Mouse (Mus musculus): Measurements from ENCODE around the gene Slc35b4.

Slc35b4 gene

DNA sequence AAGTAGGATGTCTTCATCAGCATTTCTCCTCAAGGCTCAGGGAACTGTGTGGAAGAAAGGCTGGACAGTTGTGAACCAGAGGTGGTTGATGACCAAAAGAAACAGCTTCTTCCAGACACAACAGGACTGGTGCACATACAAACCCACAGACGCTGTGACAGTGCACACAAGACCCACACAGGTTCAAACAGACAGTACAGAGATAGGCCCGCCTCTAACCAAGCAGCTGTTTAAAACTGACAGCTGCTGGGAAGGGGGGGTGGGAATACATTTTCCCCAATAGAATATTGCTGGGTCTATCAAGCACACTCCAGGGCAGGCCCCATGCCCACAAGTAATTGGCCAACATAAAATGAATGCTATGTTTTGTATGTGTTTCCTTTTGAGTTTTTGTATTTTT is 52.5 kb downstream of the Slc35b4 start:
- no peak for DNase-seq

DNA sequence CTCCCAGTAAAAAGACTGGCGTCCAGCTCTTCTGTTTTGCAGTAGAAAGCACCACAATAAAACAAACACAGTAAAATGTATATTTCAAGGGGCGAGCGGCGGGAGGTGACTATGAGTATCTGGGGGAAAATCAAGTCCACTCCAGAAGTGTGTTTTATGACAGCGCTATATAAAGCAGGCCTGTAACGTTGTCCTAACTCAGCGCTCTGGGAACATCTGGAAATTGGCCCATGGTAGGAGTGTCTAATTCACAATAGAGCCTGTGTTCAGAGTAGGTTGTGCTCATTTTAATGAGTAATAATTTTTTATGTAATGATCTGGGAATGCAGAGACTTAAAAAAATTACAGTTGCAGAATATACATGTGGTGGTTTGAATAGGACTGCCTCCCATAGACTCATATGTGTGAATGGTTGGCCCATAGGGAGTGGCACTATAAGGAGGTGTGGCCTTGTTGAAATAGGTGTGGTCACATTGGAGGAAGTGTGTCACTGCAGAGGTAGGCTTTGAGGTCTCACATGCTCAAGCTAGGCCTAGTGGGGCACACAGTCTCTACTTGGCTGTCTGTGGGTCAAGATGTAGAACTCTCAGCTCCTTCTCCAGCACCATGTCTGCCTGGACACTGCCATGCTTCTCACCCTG is 60.0 kb downstream of the Slc35b4 start:
- no peak for DNase-seq

DNA sequence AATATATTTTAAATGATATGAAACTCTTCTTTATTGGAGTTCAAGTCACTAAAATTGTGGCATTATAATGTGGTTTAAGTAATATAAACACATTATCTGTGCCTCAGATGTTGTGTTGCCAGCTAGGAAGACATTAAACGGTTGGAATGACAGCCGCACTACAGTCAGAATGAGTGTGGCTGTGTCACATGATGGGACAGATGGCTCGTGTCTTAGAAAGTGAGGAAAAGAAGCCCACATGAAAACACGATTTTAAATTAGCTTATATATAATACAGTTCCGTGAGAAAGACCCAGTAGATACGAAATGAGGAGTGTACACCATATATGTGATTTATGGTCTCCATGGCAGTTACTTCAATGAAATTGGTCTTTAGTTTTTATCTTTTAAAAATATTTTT is 65.5 kb downstream of the Slc35b4 start:
- DNase-seq = no peak

GRCm38 (mm10) chr6:34110571-34110970 is 66.3 kb downstream of the Slc35b4 start:
- DNase-seq = no peak
